Mouse (Mus musculus) kidney, adult 10 weeks (tissue): ENCODE results near the gene Mocs3. TPM values are rescaled to one million over a fixed set of nuclear protein-coding genes. Genes with fewer than 3 reads are reported as not detected.

Source experiments
- polyA plus RNA-seq: library from polyadenylated mRNA; stranded (reverse); fragments of 350-450 nt; fragmentation: Illumina TruSeq; extraction: RNeasy Lipid Tissue Mini Kit (QIAGEN cat#74804); gene quantifications from one replicate; pipeline ENCODE4 v1.2.3, GENCODE M21; 2014; ENCODE audit warnings: low read depth, low replicate concordance

Gene Mocs3
- polyA plus RNA-seq, result 1.8 TPM

DNA sequence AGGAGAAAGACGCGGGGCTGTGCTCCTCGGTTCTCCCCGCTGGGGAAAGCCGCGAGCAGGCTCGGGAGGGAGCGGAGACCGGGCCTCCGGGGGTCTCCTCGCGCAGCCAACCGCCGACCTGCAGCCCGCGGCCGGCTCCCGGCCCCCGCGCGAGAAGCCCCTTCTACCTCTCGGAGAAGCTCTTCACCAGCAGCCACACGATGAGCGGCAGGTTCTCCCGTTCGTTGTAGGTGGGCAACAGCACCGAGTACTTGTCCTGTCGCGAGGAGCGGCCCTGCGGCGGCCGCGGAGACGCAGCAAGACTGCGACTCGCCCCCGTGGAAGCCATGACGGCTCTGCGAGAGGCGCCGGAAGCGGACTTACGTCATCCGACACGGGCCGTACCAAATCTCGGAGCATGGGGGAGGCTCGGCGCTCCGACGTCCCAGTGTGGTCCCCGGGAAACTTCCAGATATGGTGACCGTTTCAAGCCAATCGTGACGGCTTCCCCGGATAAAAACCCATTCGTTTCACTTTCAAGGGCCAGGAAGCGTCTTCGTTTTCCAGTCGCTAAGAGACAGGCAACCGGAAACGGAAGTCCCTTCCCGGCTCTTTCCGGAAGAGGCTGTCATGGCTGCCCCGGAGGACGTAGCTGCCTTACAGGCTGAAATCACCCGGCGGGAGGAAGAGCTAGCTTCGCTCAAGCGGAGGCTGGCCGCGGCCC is at the start of gene Mocs3, which contains the start of the genes Gm20716 and Dpm1:
TSS of gene Mocs3 (plus strand) at position 597 of the 703 bp plus-strand sequence.
TSS of gene Gm20716 (minus strand) at position 339 of the 703 bp plus-strand sequence.
TSS of gene Dpm1 (minus strand) at position 566 of the 703 bp plus-strand sequence.

DNA sequence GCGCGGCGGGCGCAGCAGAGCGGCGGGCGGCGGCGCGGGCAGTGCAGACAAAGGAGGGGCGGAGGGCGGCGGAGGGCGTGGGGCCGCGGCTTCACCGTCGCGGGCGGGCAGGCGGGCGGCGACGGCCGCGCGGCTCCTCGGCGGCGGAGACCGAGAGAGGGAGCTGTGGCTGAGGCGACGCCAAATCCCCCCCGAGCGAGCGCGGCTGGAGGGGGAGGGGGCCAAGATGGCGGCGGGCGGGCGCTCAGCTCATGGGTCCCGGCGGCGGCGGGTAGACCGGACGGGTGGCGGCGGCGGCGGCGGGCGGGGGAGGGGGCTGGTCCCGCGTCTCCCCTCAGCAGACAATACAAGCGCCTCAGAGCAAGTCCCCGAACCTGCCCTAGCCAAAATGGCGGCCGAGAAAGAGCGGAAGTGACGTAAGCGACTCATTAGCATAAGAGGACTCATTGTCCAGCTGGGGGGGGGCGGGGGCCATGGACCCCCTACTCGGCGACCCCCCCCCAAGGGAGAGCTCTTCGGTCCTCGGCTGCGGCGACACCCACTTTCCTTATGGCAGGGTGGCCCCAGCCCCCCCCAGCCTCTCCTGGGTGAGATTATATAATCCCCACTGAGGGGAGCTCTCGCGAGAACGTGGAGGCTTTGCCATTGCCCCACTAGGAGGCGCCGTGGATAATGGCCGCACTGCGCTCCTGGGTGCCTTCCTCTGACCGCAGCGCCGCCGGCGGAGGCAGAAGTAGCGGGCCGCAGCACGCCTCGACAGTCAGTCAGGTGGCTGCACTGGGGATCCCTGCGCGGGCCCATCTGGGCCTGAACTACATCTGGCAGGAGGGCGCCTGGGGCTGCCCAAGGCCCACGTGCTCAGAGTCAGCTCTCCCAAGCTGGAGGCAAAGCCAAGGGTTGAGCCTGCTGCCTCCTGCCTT is 23.4 kb upstream of the Mocs3 start, which contains the start of gene Adnp:
TSS of gene Adnp (minus strand) at position 388 of the 920 bp plus-strand sequence.

DNA sequence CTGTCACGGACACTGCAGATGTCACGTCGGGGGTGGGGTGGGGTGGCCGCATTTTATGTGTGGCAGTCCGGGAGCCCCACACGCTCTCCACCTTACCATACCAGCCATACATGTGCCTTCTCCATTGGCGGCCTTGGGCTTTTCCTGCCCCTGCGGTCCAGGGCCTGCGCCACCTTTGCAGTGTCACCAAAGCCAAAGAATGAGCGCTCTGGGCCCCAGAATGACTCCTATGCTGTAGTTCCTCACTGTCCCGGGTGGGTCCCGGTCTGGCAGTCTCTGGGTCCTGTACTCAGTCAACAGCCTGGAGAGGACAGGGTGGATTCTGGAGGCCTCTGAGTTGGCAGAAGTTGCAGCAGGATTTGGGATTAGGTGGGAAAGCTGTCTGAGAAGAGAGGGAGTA is 51.2 kb downstream of the Mocs3 start, which contains the start of gene Kcng1:
TSS of gene Kcng1 (minus strand) at position 155 of the 400 bp plus-strand sequence.

Other genes with a start within 250 kb of the Mocs3 start
- not detected for gene Ripor3, start 220.0 kb upstream of the Mocs3 start, polyA plus RNA-seq
- gene Pard6b, start 149.6 kb upstream of the Mocs3 start, polyA plus RNA-seq, result 20.0 TPM
- 9.2 TPM for gene Adnp, start 23.5 kb upstream of the Mocs3 start, polyA plus RNA-seq
- gene Gm20716, start 258 bp upstream of the Mocs3 start, polyA plus RNA-seq, result 80.6 TPM
- gene Dpm1, start within 50 bp of the Mocs3 start, polyA plus RNA-seq, result 211 TPM
- gene Kcng1, start 51.1 kb downstream of the Mocs3 start, polyA plus RNA-seq, result 0.16 TPM